Mouse (Mus musculus): ENCODE measurements around the gene Pde6g.

Pde6g gene

GRCm38 (mm10) chr11:120467051-120467735 lies 13.9 kb upstream of the Pde6g start, which contains the start of gene Arl16:
Arl16 (minus strand) TSS chr11:120467607.
- DNase-seq: peak; percentile 94

GRCm38 (mm10) chr11:120465521-120465920 lies 12.2 kb upstream of the Pde6g start:
- no peak for DNase-seq

- no peak for DNase-seq
These were observed 11.1 kb upstream of the Pde6g start for GRCm38 (mm10) chr11:120464365-120464764.

GRCm38 (mm10) chr11:120463536-120463935 lies 10.2 kb upstream of the Pde6g start:
- DNase-seq: no peak

- DNase-seq: no peak
These were observed 5.7 kb upstream of the Pde6g start for GRCm38 (mm10) chr11:120458847-120459597.

GRCm38 (mm10) chr11:120457772-120458751 lies 4.8 kb upstream of the Pde6g start, which contains the start of the genes Oxld1 and Ccdc137:
Oxld1 (minus strand) TSS chr11:120458068.
Ccdc137 (plus strand) TSS chr11:120458115.
- peak; percentile 76 for DNase-seq

- no peak for DNase-seq
These were observed 4.1 kb upstream of the Pde6g start for GRCm38 (mm10) chr11:120457370-120457769.

- DNase-seq: no peak
These were observed 2.1 kb upstream of the Pde6g start for GRCm38 (mm10) chr11:120455413-120455812.

- DNase-seq: no peak
These were observed 1.7 kb upstream of the Pde6g start for GRCm38 (mm10) chr11:120454965-120455364.

- no peak for DNase-seq
These were observed 1.1 kb downstream of the Pde6g start for GRCm38 (mm10) chr11:120452246-120452645.

- DNase-seq: no peak
These were observed 6.1 kb downstream of the Pde6g start for GRCm38 (mm10) chr11:120447179-120447578.

GRCm38 (mm10) chr11:120445475-120445874 lies 7.8 kb downstream of the Pde6g start:
- no peak for DNase-seq

- no peak for DNase-seq
These were observed 9.2 kb downstream of the Pde6g start for GRCm38 (mm10) chr11:120444106-120444505.

- DNase-seq: no peak
These were observed 10.5 kb downstream of the Pde6g start for GRCm38 (mm10) chr11:120442765-120443280.

- DNase-seq: no peak
These were observed 11.0 kb downstream of the Pde6g start, which contains the start of gene Tspan10 for GRCm38 (mm10) chr11:120442344-120442743. Tspan10 (plus strand) TSS chr11:120442644.

- no peak for DNase-seq
These were observed 15.4 kb downstream of the Pde6g start for GRCm38 (mm10) chr11:120437857-120438385.

- DNase-seq: peak; percentile 88
These were observed 16.0 kb downstream of the Pde6g start, which contains the start of gene Nploc4 for GRCm38 (mm10) chr11:120437152-120437856. Nploc4 (minus strand) TSS chr11:120437708.

GRCm38 (mm10) chr11:120426727-120427126 lies 26.6 kb downstream of the Pde6g start:
- DNase-seq: no peak

GRCm38 (mm10) chr11:120423569-120424295 lies 29.6 kb downstream of the Pde6g start:
- peak; percentile 64 for DNase-seq

GRCm38 (mm10) chr11:120422651-120423568 lies 30.4 kb downstream of the Pde6g start:
- no peak for DNase-seq
